Mouse (Mus musculus) forebrain, embryonic 16.5 days (tissue): ENCODE data around the gene Cnot8. TPM values are rescaled to one million over a fixed set of nuclear protein-coding genes. Genes with fewer than 3 reads are reported as not detected.
"Not testable (repeated sequence)": the region's sequence is repeated elsewhere in the genome, so short reads cannot be mapped to it uniquely, and the experiment has no call there.

ENCODE experiments used
- ATAC-seq: fragments of 200-750 bp; cut with Nextera tagmentation; 2 replicates; pipeline ENCODE4 v1.8.0; 2017; ENCODE audit warnings: mild to moderate bottlenecking, moderate library complexity
- H3K27ac ChIP-seq: fragments of 300-500 bp; sonication (generic); 2 replicates; pipeline ENCODE4 v1.5.1; 2014; ENCODE audit warnings: low read length, control low read depth
- H3K27me3 ChIP-seq: fragments of 300-500 bp; sonication (generic); replicated peaks from 2 replicates; pipeline ENCODE4 v1.6.1; 2014; ENCODE audit warnings: low read length; ENCODE audit not compliant: control insufficient read depth, insufficient read depth
- H3K36me3 ChIP-seq: fragments of 300-500 bp; sonication (generic); 2 replicates; pipeline ENCODE4 v1.6.1; 2014; ENCODE audit not compliant: control insufficient read depth, insufficient read depth
- H3K4me1 ChIP-seq: fragments of 300-500 bp; sonication (generic); replicated peaks from 2 replicates; pipeline ENCODE4 v1.6.1; 2014; ENCODE audit warnings: low read length; ENCODE audit not compliant: control insufficient read depth, insufficient read depth
- H3K4me2 ChIP-seq: fragments of 300-500 bp; sonication (generic); 2 replicates; pipeline ENCODE4 v1.6.1; 2014; ENCODE audit warnings: mild to moderate bottlenecking, low read length, control low read depth
- H3K4me3 ChIP-seq: fragments of 300-500 bp; sonication (generic); replicated peaks from 2 replicates; pipeline ENCODE4 v1.5.1; 2014; ENCODE audit warnings: mild to moderate bottlenecking, low read length, control low read depth
- H3K9ac ChIP-seq: fragments of 300-500 bp; sonication (generic); replicated peaks from 2 replicates; pipeline ENCODE4 v1.6.1; 2014; ENCODE audit warnings: low read depth, low read length, control low read depth
- H3K9me3 ChIP-seq: fragments of 300-500 bp; sonication (generic); 2 replicates; pipeline ENCODE4 v1.6.1; 2016; ENCODE audit warnings: low read length; ENCODE audit not compliant: control insufficient read depth
- WGBS: fragments of 180-500 bp; shearing (Covaris S2); extraction: QIAGEN DNeasy Blood & Tissue Kit; methylation state at CpG from one replicate; pipeline ENCODE4 v1.1.7; 2014; 5-methylcytosine and 5-hydroxymethylcytosine counted together
- polyA plus RNA-seq: library from polyadenylated mRNA; unstranded; fragments of >200 nt; fragmentation: Nextera tagmentation; extraction: Ambion mirVana; gene quantifications from 2 replicates; pipeline ENCODE4 v1.2.1, GENCODE M21; 2015

Cnot8 gene
- polyA plus RNA-seq, 1 experiment from 2014 or later: 141 TPM

- no peak within 1 kb of the TSS for H3K4me2 ChIP-seq
- no peak within 1 kb of the TSS for H3K9ac ChIP-seq
- no peak within 1 kb of the TSS for H3K27ac ChIP-seq
- H3K4me3 ChIP-seq: no peak within 1 kb of the TSS
- 17% methylated on average over 12 of the region's 12 CpGs for WGBS
- no peaks in the 10 kb centered on the region for H3K9me3 ChIP-seq
- peaks cover 4% of the 10 kb centered on the region; the same call in 1 of the 2 replicates for H3K4me1 ChIP-seq
- no peak for ATAC-seq
- no peaks in the 10 kb centered on the region for H3K27me3 ChIP-seq
- H3K36me3 ChIP-seq: no peaks in the 10 kb centered on the region
These were observed 10.9 kb upstream of the Cnot8 start, which contains the start of gene Gm12248 for GRCm38 (mm10) chr11:58093021-58093528. Gm12248 (minus strand) TSS chr11:58093134.

- WGBS: 65% methylated on average over 4 of the region's 4 CpGs
These were observed 9.2 kb upstream of the Cnot8 start for GRCm38 (mm10) chr11:58094766-58095165.

GRCm38 (mm10) chr11:58095561-58095960 is 8.4 kb upstream of the Cnot8 start:
- no peak for ATAC-seq
- 88% methylated on average over 1 of the region's 1 CpGs for WGBS
- no peaks in the 10 kb centered on the region for H3K36me3 ChIP-seq
- H3K27me3 ChIP-seq: peaks cover 3% of the 10 kb centered on the region; the same call in 1 of the 2 replicates
- no peak overlapping the region for H3K4me3 ChIP-seq
- no peaks in the 10 kb centered on the region for H3K9me3 ChIP-seq
- no peak overlapping the region for H3K27ac ChIP-seq
- peaks cover 4% of the 10 kb centered on the region; the same call in 1 of the 2 replicates for H3K4me1 ChIP-seq
- no peak overlapping the region for H3K9ac ChIP-seq
- no peak overlapping the region for H3K4me2 ChIP-seq

More at GRCm38 (mm10) chr11:58094766-58095165, 9.2 kb upstream of the Cnot8 start:
- no peak overlapping the region for H3K4me2 ChIP-seq
- no peak overlapping the region for H3K4me3 ChIP-seq
- ATAC-seq: no peak
- no peak overlapping the region for H3K27ac ChIP-seq
- H3K9ac ChIP-seq: no peak overlapping the region
- H3K4me1 ChIP-seq: peaks cover 4% of the 10 kb centered on the region; the same call in 1 of the 2 replicates
- H3K27me3 ChIP-seq: peaks cover 3% of the 10 kb centered on the region; the same call in 1 of the 2 replicates
- no peaks in the 10 kb centered on the region for H3K36me3 ChIP-seq
- H3K9me3 ChIP-seq: no peaks in the 10 kb centered on the region

GRCm38 (mm10) chr11:58096160-58096559 is 7.8 kb upstream of the Cnot8 start:
- Histone ChIP-seq H3K4me2 (no peak overlapping the region), H3K9ac (no peak overlapping the region), H3K9me3 (no peaks in the 10 kb centered on the region), H3K27me3 (peaks cover 3% of the 10 kb centered on the region; the same call in 1 of the 2 replicates), H3K36me3 (no peaks in the 10 kb centered on the region), H3K27ac (no peak overlapping the region), H3K4me3 (no peak overlapping the region), H3K4me1 (peaks cover 4% of the 10 kb centered on the region; the same call in 1 of the 2 replicates)
- ATAC-seq: no peak
- 86% methylated on average over 5 of the region's 5 CpGs for WGBS

- no peak overlapping the region for H3K4me3 ChIP-seq
- peaks cover 3% of the 10 kb centered on the region; the same call in 1 of the 2 replicates for H3K27me3 ChIP-seq
- H3K9me3 ChIP-seq: no peaks in the 10 kb centered on the region
- H3K4me2 ChIP-seq: peak overlapping the region; percentile 53
- WGBS: 47% methylated on average over 20 of the region's 20 CpGs
- ATAC-seq: no peak
- H3K27ac ChIP-seq: no peak overlapping the region
- H3K9ac ChIP-seq: no peak overlapping the region
- H3K4me1 ChIP-seq: peaks cover 4% of the 10 kb centered on the region; the same call in 1 of the 2 replicates
- H3K36me3 ChIP-seq: no peaks in the 10 kb centered on the region
These were observed 6.9 kb upstream of the Cnot8 start for GRCm38 (mm10) chr11:58096821-58097620.

GRCm38 (mm10) chr11:58097621-58098365 is 6.2 kb upstream of the Cnot8 start:
- H3K36me3 ChIP-seq: no peaks in the 10 kb centered on the region
- H3K4me3 ChIP-seq: peak overlapping the region; percentile 27
- ATAC-seq: no peak
- peak overlapping the region; percentile 40 for H3K9ac ChIP-seq
- no peak overlapping the region for H3K27ac ChIP-seq
- H3K9me3 ChIP-seq: no peaks in the 10 kb centered on the region
- WGBS: 3% methylated on average over 28 of the region's 38 CpGs
- H3K4me2 ChIP-seq: peak overlapping the region; percentile 53
- peaks cover 3% of the 10 kb centered on the region; the same call in 1 of the 2 replicates for H3K27me3 ChIP-seq
- H3K4me1 ChIP-seq: peaks cover 4% of the 10 kb centered on the region

- H3K27me3 ChIP-seq, H3K27ac ChIP-seq, H3K9me3 ChIP-seq, H3K4me3 ChIP-seq, H3K4me1 ChIP-seq, ATAC-seq, H3K36me3 ChIP-seq, H3K4me2 ChIP-seq, H3K9ac ChIP-seq: not testable (repeated sequence)
- 69% methylated on average over 5 of the region's 5 CpGs for WGBS
These were observed 5.6 kb upstream of the Cnot8 start for GRCm38 (mm10) chr11:58098366-58098720.

- Histone ChIP-seq H3K4me3 (no peak overlapping the region), H3K36me3 (no peaks in the 10 kb centered on the region), H3K9me3 (no peaks in the 10 kb centered on the region), H3K4me1 (peaks cover 16% of the 10 kb centered on the region), H3K9ac (no peak overlapping the region), H3K27me3 (peaks cover 3% of the 10 kb centered on the region; the same call in 1 of the 2 replicates), H3K27ac (no peak overlapping the region), H3K4me2 (no peak overlapping the region)
- ATAC-seq: no peak
- WGBS: 96% methylated on average over 2 of the region's 2 CpGs
These were observed 3.9 kb upstream of the Cnot8 start for GRCm38 (mm10) chr11:58100006-58100405.

- Histone ChIP-seq H3K36me3 (no peaks in the 10 kb centered on the region), H3K4me3 (no peak overlapping the region), H3K9ac (no peak overlapping the region), H3K27ac (no peak overlapping the region), H3K4me1 (peaks cover 27% of the 10 kb centered on the region), H3K27me3 (peaks cover 3% of the 10 kb centered on the region; the same call in 1 of the 2 replicates), H3K9me3 (no peaks in the 10 kb centered on the region), H3K4me2 (no peak overlapping the region)
- ATAC-seq: no peak
- 85% methylated on average over 4 of the region's 4 CpGs for WGBS
These were observed 2.7 kb upstream of the Cnot8 start for GRCm38 (mm10) chr11:58101194-58101720.
